Mouse (Mus musculus) embryo, embryonic 10 days (tissue): Measurements from ENCODE around the gene Ankrd13d.
"Not testable (repeated sequence)": the region's sequence is repeated elsewhere in the genome, so short reads cannot be mapped to it uniquely, and the experiment has no call there.

Source experiments
- DNase-seq: peaks from one replicate; pipeline ENCODE4 v3.0.0-alpha.2; 2015; ENCODE audit warnings: low spot score

Ankrd13d gene

GRCm38 (mm10) chr19:4261038-4261698 lies 21.8 kb downstream of the Ankrd13d start:
- DNase-seq = no peak

DNA sequence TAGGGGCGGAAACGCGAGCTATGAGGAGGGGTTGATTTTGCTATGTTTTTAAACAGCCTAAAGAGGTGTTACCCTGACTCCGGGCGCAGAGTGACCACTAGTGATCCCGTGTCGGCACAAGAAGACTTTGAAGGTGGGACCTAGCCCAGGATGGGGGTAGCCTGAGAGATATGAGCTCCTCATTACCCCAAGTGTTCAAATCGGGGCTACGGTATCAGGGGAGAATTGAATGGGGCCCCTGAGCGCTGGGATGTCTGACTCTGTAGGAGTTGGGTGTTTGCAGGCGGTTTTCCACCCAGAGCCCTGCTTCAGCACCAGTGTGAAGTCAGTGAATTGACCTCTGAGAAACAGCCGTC lies 25.1 kb downstream of the Ankrd13d start:
- DNase-seq = no peak

DNA sequence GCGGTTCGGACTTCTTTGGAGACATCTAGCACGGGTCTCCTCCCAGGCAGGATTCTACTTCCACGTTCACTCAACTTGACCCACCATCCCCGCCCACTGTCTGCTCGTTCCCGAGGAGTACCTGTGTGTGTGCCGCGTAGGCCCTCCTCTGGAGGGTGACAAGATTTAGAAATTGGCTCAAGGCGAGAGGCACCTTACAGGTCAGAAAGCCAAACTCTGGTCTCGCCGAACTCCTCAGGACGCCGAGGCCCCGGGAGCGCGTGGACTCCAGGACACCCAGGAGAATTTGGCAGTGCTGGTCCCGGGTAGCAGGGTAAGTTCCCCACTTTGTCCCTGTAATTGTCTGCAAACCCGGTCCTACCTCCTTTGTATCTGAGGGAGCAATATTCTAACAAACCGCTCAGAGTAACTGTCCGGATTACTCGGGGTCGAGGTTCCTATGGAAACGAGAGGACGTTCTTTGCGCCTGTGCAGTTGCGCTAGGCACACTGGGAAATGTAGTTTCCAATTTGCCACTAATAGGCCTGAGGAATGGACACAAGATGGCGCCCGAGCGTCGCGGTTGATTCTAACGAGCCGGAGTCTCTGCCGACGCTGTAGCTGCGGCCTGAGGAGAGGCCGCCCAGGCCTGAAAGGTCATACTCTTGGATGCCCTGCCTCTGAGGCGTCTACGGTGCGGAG lies 25.6 kb downstream of the Ankrd13d start:
- DNase-seq = peak; percentile 100

DNA sequence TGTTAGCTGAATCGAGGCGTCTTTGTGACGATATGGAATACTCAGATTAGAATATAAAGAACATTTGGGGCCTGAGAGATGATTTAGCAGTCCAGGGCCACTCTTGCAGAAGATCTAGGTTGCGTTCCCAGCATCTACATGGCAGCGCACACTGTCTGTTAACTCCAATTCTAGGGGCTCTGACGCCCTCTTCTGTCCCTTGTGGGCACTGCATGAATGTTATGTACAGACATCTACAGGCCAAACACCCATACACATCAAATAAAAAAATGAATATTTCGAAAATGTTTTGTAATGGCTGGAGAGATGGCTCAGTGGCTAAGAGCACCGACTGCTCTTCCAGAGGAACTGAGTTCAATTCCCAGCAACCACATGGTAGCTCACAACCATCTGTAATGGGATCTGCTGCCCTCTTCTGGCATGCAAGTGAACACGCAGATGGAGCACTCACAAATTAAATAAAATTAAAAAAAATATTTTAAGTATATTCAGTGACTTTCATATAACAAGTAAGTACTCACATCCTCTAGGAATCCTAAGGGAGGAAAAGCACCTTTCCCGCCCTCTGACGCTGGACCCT lies 27.3 kb downstream of the Ankrd13d start:
- no peak for DNase-seq

- no peak for DNase-seq
These were observed 28.7 kb downstream of the Ankrd13d start for GRCm38 (mm10) chr19:4254230-4254629.

DNA sequence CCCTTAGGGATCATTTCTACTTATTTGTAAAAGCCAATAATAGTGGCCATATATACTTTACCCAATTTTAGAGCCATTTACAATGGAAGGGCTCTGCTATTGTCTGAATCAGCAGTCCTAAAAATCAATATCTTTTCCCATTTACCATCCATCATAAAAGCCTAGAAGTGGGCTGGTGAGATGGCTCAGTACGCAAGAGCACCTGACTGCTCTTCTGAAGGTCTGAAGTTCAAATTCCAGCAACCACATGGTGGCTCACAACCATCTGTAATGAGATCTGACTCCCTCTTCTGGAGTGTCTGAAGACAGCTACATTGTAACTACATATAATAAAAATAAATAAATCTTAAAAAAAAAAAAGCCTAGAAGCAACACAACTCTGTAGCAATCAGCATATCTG lies 34.3 kb downstream of the Ankrd13d start:
- not testable (repeated sequence) for DNase-seq

GRCm38 (mm10) chr19:4247010-4247409 lies 35.9 kb downstream of the Ankrd13d start:
- DNase-seq = no peak

GRCm38 (mm10) chr19:4244775-4245174 lies 38.2 kb downstream of the Ankrd13d start:
- DNase-seq = no peak

- no peak for DNase-seq
These were observed 40.5 kb downstream of the Ankrd13d start for GRCm38 (mm10) chr19:4242416-4242815.

DNA sequence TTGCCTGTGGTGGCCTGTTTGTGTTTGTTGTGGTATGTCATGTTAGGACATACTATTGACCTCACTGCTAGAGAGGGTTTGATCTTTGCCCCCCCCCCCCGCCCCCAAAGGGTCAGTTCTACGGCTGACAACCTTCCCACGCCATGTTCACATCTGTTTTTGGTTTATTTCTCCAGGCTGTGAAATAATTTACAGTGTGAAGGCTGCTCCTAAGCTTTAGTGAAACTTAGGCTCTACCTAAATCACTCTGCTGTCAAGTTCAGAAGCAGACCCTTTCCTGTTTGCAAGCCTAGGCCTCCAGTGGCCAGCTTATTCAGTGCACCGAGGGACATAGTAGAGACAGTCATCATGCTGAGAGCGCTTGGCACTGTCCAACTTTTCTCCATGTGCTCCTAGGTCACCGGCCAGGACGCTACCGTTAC lies 42.7 kb downstream of the Ankrd13d start:
- DNase-seq = peak; percentile 57

DNA sequence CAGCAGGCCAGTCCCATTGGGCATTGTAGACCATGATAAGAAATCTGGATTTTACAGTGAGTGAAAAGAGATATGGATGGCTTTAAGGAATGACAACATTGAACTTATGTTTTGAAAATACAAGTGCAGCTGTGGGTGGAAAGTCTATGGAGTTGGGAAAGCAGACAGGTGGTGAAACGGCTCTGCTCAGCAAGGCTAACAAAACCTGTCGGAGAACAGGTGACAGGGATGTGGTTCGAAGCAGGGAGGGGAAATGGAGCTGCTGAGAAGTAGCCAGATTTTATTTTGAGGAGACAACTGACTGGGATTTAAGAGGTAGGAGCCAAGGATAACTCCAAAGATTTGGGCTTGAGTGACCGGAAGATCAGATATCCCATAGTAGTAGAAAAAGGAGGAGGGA lies 48.4 kb downstream of the Ankrd13d start:
- DNase-seq = no peak

GRCm38 (mm10) chr19:4232651-4233050 lies 50.3 kb downstream of the Ankrd13d start:
- DNase-seq = no peak

GRCm38 (mm10) chr19:4232186-4232572 lies 50.8 kb downstream of the Ankrd13d start:
- no peak for DNase-seq

DNA sequence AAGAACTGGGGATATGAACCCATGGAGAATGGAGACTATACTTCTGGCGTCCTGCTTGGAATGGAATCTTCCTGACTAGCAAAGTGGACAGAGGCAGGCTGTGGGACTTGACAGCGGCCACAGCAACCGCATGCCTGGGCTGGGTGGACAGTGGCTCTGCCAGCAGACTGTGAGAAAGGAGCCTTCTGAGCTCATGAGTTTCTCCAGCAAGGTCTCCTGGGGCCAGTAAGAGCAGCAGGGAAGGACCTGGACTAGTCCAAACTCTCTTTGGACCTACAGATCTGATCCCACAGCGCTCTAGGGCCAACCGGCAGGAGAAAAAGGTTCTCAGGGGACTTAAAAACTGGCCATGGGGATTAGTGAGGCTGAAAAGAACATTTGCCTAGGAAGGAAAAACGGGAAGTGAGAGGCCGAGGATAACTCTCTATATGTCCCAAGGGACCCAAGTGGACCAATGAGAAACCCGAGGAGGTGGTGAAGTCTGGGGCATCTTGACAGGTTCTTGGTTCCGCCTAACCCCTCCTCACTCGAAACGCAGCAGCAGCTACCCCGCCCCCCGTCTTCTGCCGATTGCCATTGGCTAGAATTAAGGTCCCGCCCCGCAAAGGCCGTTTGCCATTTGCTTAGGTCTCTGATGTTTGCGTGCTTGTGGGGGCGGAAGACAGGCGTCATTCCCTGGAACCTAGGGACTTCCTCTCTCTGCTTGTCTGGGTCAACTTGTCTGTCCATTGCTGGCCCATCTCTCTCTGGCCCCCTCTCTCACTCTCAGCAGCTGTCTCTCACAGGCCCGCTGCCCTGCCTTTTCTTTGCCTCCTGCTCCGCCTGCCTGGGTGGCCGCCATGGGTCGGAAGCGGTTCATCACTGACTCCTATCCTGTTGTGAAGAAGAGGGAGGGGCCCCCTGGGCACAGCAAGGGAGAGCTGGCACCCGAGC lies 51.4 kb downstream of the Ankrd13d start, which contains the start of gene Pold4:
TSS of gene Pold4 (plus strand) at position 647 of the 933 bp plus-strand sequence.
- DNase-seq = peak; percentile 95

- DNase-seq = no peak
These were observed 52.5 kb downstream of the Ankrd13d start for GRCm38 (mm10) chr19:4230415-4230814.

DNA sequence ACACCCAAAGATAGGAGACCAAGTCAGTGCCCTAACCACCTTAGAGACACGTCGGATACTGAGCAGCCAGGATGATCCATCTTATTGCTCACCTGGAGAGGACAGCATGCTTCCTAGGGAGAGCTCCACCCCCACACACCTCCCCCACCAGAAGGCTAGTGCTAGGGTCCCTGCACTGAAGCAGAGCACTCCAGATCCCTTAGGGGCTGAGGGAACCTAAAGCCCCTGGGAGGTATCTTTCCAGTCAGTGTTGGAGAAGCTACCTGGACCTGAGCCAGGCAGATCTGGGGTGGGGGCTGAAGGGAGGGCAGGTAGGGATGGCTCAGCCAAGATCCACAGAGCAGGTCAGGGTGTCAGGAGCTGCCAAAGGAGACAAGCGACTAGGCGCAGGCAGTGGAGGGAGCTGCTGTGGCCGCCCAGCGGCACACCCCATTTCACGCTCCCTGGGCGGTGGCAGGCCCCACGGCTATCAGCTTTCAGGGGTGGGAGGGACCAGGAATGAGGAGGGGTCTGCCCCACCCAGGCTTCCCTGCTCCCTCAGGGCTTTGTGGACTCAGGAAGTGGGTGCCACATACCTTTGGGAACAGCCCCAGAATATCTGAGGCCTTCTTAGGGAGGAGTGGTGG lies 53.4 kb downstream of the Ankrd13d start:
- DNase-seq = no peak

GRCm38 (mm10) chr19:4228891-4229290 lies 54.0 kb downstream of the Ankrd13d start:
- DNase-seq = no peak

- peak; percentile 89 for DNase-seq
These were observed 54.9 kb downstream of the Ankrd13d start for GRCm38 (mm10) chr19:4227894-4228678.

DNA sequence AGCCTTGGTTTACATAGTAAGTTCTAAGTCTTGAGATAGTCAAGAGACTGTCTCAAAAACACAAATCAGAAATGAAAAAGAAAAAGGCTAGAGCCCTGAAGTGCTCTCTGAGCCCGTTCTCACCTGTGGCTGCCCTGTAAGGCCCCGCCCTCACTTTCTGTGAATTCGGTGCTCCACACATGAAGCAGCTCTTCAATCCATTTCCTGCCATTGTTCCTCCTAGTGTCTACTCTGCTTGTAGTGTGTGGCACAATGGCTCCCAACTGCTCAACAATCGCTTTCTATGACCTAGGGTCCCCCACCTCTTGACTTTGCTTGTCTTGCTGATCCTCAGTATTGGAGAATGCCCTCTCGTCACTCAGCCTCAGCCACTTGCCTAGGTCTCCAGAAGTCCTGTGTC lies 55.5 kb downstream of the Ankrd13d start:
- DNase-seq = no peak

GRCm38 (mm10) chr19:4226779-4227178 lies 56.2 kb downstream of the Ankrd13d start:
- DNase-seq = no peak

GRCm38 (mm10) chr19:4222165-4222564 lies 60.8 kb downstream of the Ankrd13d start:
- DNase-seq = no peak
